Mouse (Mus musculus): ENCODE data around the gene Wdr95.

- TF ChIP-seq CTCF (IDR thresholded peaks at IDR 0.05): no peak
- TF ChIP-seq EP300 (IDR thresholded peaks at IDR 0.05): no peak
Measured at GRCm38 (mm10) chr5:149601996-149602395, 73.5 kb downstream of the Wdr95 start.
